Mouse (Mus musculus) bone marrow, adult 2 months (tissue): ENCODE measurements around the gene Dynlt1f. TPM values are rescaled to one million over a fixed set of nuclear protein-coding genes. Genes with fewer than 3 reads are reported as not detected.
"Not testable (repeated sequence)": the region's sequence is repeated elsewhere in the genome, so short reads cannot be mapped to it uniquely, and the experiment has no call there.

ENCODE experiments used
- H3K27ac ChIP-seq: fragments of 200-500 bp; 2 replicates; pipeline ENCODE4 v1.5.1; 2012; ENCODE audit warnings: low read depth, mild to moderate bottlenecking, control low read depth, inconsistent platforms, low read length; ENCODE audit not compliant: control insufficient read depth, poor library complexity, insufficient read depth
- H3K4me1 ChIP-seq: fragments of 200-500 bp; 2 replicates; pipeline ENCODE4 v1.6.1; 2011; ENCODE audit warnings: low read length; ENCODE audit not compliant: control insufficient read depth, insufficient read depth
- H3K4me3 ChIP-seq: fragments of 200-500 bp; replicated peaks from 2 replicates; pipeline ENCODE3; 2011; ENCODE audit warnings: mild to moderate bottlenecking, low read depth, low read length, control low read depth; ENCODE audit not compliant: control insufficient read depth
- WGBS: fragments of 180-500 bp; shearing (Covaris S2); methylation state at CpG from one replicate; pipeline ENCODE4 v1.1.7; 2018; 5-methylcytosine and 5-hydroxymethylcytosine counted together
- polyA plus RNA-seq: library from polyadenylated mRNA; stranded (reverse); fragments of >200 nt; gene quantifications from 2 replicates; pipeline ENCODE4 v1.2.4, GENCODE M21; 2011; ENCODE audit warnings: low replicate concordance; ENCODE audit not compliant: missing spikeins, insufficient read depth, insufficient read length

The Dynlt1f gene
- polyA plus RNA-seq, 1 experiment, result 11.6 TPM

GRCm38 (mm10) chr17:6653341-6653946, 2.3 kb downstream of the Dynlt1f start:
- H3K27ac ChIP-seq, H3K4me3 ChIP-seq, H3K4me1 ChIP-seq: not testable (repeated sequence)
- 84% methylated on average over 4 of the region's 5 CpGs for WGBS

GRCm38 (mm10) chr17:6650904-6651565, 4.7 kb downstream of the Dynlt1f start:
- not testable (repeated sequence) for H3K4me3 ChIP-seq, H3K27ac ChIP-seq
- 81% methylated on average over 7 of the region's 7 CpGs for WGBS

GRCm38 (mm10) chr17:6647452-6647851, 8.2 kb downstream of the Dynlt1f start:
- not testable (repeated sequence) for H3K4me1 ChIP-seq, H3K4me3 ChIP-seq, H3K27ac ChIP-seq
- 92% methylated on average over 3 of the region's 3 CpGs for WGBS

More at GRCm38 (mm10) chr17:6650904-6651565, 4.7 kb downstream of the Dynlt1f start:
- not testable (repeated sequence) for H3K4me1 ChIP-seq

- not testable (repeated sequence) for H3K4me3 ChIP-seq, H3K27ac ChIP-seq, H3K4me1 ChIP-seq
- 96% methylated on average over 8 of the region's 8 CpGs for WGBS
These were observed 8.9 kb downstream of the Dynlt1f start for GRCm38 (mm10) chr17:6646841-6647240.

DNA sequence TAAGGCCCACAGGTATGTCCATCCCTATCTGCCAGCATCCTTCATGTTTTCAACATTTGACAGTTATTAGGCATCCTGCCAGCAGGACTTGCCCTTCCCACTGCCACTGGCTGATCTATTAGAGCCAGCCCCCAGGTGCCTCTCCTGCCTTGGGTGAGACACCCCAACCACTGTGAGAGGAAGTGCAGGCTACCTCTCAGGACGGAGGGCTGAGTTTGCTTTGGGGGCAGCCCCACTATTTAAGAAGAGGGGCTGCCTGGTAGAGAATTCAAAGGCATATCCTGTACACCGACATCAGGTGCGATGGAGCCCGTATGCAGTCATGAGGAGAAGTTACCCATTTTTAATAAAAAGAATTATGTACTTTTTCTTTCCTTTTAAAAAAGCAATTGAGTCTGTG, 10.0 kb downstream of the Dynlt1f start:
- WGBS, result 79% methylated on average over 4 of the region's 4 CpGs
- H3K27ac ChIP-seq, H3K4me1 ChIP-seq, H3K4me3 ChIP-seq: not testable (repeated sequence)

DNA sequence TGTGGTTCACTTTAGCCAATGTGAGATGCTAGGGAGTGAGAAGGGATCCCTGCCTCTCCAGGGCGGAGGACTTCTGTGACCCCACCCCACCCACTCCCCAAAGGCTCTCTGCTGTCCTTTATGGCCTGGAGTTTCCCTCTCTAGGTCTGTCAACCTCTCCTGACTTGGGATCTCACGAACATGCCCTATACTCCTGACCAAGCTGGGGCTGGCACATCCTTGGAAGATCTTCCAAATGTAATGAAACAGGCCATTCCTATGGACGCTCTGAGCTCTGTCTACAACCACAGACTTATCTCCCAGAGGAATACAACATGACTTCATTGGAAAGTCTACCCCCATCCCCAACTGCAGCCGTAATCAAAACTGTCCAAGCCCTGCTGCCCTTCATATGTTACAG, 11.0 kb downstream of the Dynlt1f start:
- H3K27ac ChIP-seq, H3K4me1 ChIP-seq, H3K4me3 ChIP-seq: not testable (repeated sequence)
- 80% methylated on average over 4 of the region's 4 CpGs for WGBS

- not testable (repeated sequence) for H3K4me3 ChIP-seq, H3K4me1 ChIP-seq, H3K27ac ChIP-seq
- 85% methylated on average over 7 of the region's 9 CpGs for WGBS
These were observed 11.5 kb downstream of the Dynlt1f start for GRCm38 (mm10) chr17:6644210-6644609.

DNA sequence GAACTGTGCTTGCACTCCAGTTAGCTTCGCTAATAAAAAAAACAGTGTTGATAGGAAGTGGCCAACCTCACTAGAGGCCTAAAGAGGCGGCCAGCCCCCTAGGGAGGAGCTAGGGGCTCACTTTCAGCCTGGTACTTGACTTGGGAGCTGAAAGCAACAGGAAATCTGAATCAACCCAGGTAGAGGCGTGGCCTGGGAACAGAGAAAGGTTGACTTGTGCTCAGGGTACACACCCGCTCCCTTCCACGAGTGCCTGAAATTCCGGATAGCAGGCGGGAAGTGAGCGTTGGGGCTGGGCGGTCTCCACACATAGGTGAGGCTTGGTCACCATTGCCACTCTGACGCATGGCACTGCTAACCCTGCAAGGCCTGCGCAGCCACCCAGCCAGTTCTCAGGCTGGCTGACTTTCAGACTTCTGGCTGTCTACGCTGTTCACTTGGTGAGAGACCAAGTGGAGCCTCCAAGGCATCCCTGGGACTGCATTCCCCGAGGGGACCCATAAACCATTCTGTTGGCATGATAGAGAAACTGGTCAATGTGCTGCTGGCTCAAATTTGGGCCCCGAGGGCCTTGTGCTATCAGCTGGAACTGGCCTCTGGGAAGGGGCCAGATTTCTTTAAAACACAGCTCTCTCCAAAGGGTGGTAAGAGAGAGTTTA, 14.8 kb downstream of the Dynlt1f start:
- WGBS, result 43% methylated on average over 14 of the region's 14 CpGs

GRCm38 (mm10) chr17:6640044-6640637, 15.6 kb downstream of the Dynlt1f start:
- not testable (repeated sequence) for H3K4me1 ChIP-seq, H3K4me3 ChIP-seq, H3K27ac ChIP-seq
- 87% methylated on average over 10 of the region's 10 CpGs for WGBS

More for the DNA sequence above, 14.8 kb downstream of the Dynlt1f start:
- not testable (repeated sequence) for H3K27ac ChIP-seq, H3K4me1 ChIP-seq, H3K4me3 ChIP-seq

DNA sequence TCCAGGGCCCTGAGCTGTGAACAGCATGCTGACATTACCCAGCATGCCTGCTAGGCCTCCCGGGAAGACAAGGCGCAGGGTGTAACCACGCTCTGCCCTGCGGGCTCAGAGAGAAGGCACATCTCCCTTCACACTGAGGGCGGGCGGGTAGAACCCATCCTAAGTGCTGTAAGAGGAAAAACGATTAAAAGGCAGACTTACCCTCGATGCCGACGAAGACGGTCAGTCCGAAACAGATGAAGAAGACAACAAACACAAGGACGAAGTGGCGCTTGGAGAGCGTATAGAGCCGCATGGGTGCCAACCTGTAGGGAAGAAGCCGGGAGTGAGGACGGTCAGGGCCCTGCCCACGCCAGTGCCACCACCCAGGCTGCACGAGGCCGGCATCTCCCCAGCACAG, 16.2 kb downstream of the Dynlt1f start:
- H3K4me3 ChIP-seq, H3K4me1 ChIP-seq: not testable (repeated sequence)
- 86% methylated on average over 18 of the region's 21 CpGs for WGBS

DNA sequence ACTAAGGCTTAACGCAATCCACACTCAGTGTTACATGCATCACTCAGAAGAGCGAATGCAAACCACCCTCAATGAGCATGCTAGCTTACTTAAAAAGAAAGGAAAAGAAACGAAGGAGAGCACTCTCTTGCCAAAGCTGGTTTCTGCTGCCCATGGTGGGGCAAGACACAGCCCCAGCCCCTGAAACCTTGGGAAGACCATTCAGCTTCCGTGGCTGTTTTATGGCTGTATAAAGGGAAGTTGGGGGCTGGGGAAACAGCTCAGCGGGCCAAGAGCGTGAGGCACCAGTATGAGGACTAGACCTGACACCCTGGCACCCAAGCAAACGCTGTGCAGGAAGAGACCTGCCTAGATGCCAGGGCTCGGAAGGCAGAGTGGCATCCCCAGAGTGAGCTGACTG, 17.3 kb downstream of the Dynlt1f start:
- H3K27ac ChIP-seq, H3K4me1 ChIP-seq, H3K4me3 ChIP-seq: not testable (repeated sequence)
- 20% methylated on average over 8 of the region's 8 CpGs for WGBS

More for the DNA sequence above, 16.2 kb downstream of the Dynlt1f start:
- H3K27ac ChIP-seq, result not testable (repeated sequence)

GRCm38 (mm10) chr17:6637434-6637833, 18.3 kb downstream of the Dynlt1f start:
- not testable (repeated sequence) for H3K4me3 ChIP-seq, H3K4me1 ChIP-seq, H3K27ac ChIP-seq
- WGBS, result 82% methylated on average over 4 of the region's 4 CpGs
